Mouse (Mus musculus): ENCODE data around the gene Ahcyl1.
"Not testable (repeated sequence)": the region's sequence is repeated elsewhere in the genome, so short reads cannot be mapped to it uniquely, and the experiment has no call there.

The Ahcyl1 gene

GRCm38 (mm10) chr3:107655491-107655890 is 40.9 kb downstream of the Ahcyl1 start:
- no peak for DNase-seq (ENCODE audit: low read depth, low spot score)

- DNase-seq (ENCODE audit: low read depth, low spot score) = no peak
Measured at GRCm38 (mm10) chr3:107654861-107655260, 41.5 kb downstream of the Ahcyl1 start.

GRCm38 (mm10) chr3:107652968-107653367 is 43.4 kb downstream of the Ahcyl1 start:
- no peak for DNase-seq (ENCODE audit: low read depth, low spot score)

- not testable (repeated sequence) for DNase-seq (ENCODE audit: low read depth, low spot score)
Measured at GRCm38 (mm10) chr3:107650276-107650675, 46.1 kb downstream of the Ahcyl1 start.

- no peak for DNase-seq (ENCODE audit: low read depth, low spot score)
Measured at GRCm38 (mm10) chr3:107646947-107647346, 49.4 kb downstream of the Ahcyl1 start.

GRCm38 (mm10) chr3:107637606-107638172 is 58.7 kb downstream of the Ahcyl1 start:
- no peak for DNase-seq (ENCODE audit: low read depth, low spot score)

- no peak for DNase-seq (ENCODE audit: low read depth, low spot score)
Measured at GRCm38 (mm10) chr3:107636236-107636635, 60.1 kb downstream of the Ahcyl1 start.

GRCm38 (mm10) chr3:107635836-107636235 is 60.5 kb downstream of the Ahcyl1 start:
- DNase-seq (ENCODE audit: low read depth, low spot score) = no peak

- no peak for DNase-seq (ENCODE audit: low read depth, low spot score)
Measured at GRCm38 (mm10) chr3:107633906-107634305, 62.5 kb downstream of the Ahcyl1 start.

- DNase-seq (ENCODE audit: low read depth, low spot score) = no peak
Measured at GRCm38 (mm10) chr3:107632786-107633185, 63.6 kb downstream of the Ahcyl1 start.

GRCm38 (mm10) chr3:107631523-107631958 is 64.8 kb downstream of the Ahcyl1 start, which contains the start of gene Strip1:
TSS of gene Strip1 (minus strand) at chr3:107631694.
- peak; percentile 96 for DNase-seq (ENCODE audit: low read depth, low spot score)

- DNase-seq (ENCODE audit: low read depth, low spot score) = peak; percentile 36
Measured at GRCm38 (mm10) chr3:107630682-107631522, 65.5 kb downstream of the Ahcyl1 start, which contains the start of gene Gm10961. TSS of gene Gm10961 (plus strand) at chr3:107631322.

- no peak for DNase-seq (ENCODE audit: low read depth, low spot score)
Measured at GRCm38 (mm10) chr3:107629411-107629810, 66.9 kb downstream of the Ahcyl1 start.

GRCm38 (mm10) chr3:107628551-107628950 is 67.8 kb downstream of the Ahcyl1 start:
- no peak for DNase-seq (ENCODE audit: low read depth, low spot score)

GRCm38 (mm10) chr3:107627641-107628040 is 68.7 kb downstream of the Ahcyl1 start:
- DNase-seq (ENCODE audit: low read depth, low spot score) = no peak

GRCm38 (mm10) chr3:107626751-107627150 is 69.6 kb downstream of the Ahcyl1 start:
- DNase-seq (ENCODE audit: low read depth, low spot score) = no peak

GRCm38 (mm10) chr3:107625536-107625935 is 70.8 kb downstream of the Ahcyl1 start:
- DNase-seq (ENCODE audit: low read depth, low spot score) = no peak

- no peak for DNase-seq (ENCODE audit: low read depth, low spot score)
Measured at GRCm38 (mm10) chr3:107624424-107624823, 71.9 kb downstream of the Ahcyl1 start.

GRCm38 (mm10) chr3:107622537-107622936 is 73.8 kb downstream of the Ahcyl1 start:
- DNase-seq (ENCODE audit: low read depth, low spot score) = no peak

GRCm38 (mm10) chr3:107621286-107622075 is 74.9 kb downstream of the Ahcyl1 start:
- DNase-seq (ENCODE audit: low read depth, low spot score) = no peak

- no peak for DNase-seq (ENCODE audit: low read depth, low spot score)
Measured at GRCm38 (mm10) chr3:107619911-107620310, 76.4 kb downstream of the Ahcyl1 start.

GRCm38 (mm10) chr3:107617800-107618199 is 78.6 kb downstream of the Ahcyl1 start:
- no peak for DNase-seq (ENCODE audit: low read depth, low spot score)

Data from ES-CJ7 (cell line).